Mouse (Mus musculus) midbrain, embryonic 14.5 days (tissue): ENCODE measurements around the gene Evi2b. TPM values are rescaled to one million over a fixed set of nuclear protein-coding genes. Genes with fewer than 3 reads are reported as not detected.

Source experiments
- ATAC-seq: fragments of 200-750 bp; cut with Nextera tagmentation; 2 replicates; pipeline ENCODE4 v1.8.0; 2017; ENCODE audit warnings: moderate number of reproducible peaks, moderate library complexity; ENCODE audit not compliant: low FRiP score, low TSS enrichment
- DNase-seq: peaks from one replicate; pipeline ENCODE4 v3.0.0-alpha.2; 2015
- H3K27ac ChIP-seq: fragments of 300-500 bp; sonication (generic); replicated peaks from 2 replicates; pipeline ENCODE4 v1.5.1; 2014; ENCODE audit warnings: mild to moderate bottlenecking, low read depth, low read length, moderate library complexity
- H3K27me3 ChIP-seq: fragments of 300-500 bp; sonication (generic); 2 replicates; pipeline ENCODE4 v1.6.1; 2014; ENCODE audit warnings: low read length, control low read depth, mixed read lengths; ENCODE audit not compliant: control insufficient read depth, insufficient read depth
- H3K36me3 ChIP-seq: fragments of 300-500 bp; sonication (generic); 2 replicates; pipeline ENCODE4 v1.6.1; 2014; ENCODE audit warnings: low read length, control low read depth; ENCODE audit not compliant: control insufficient read depth, insufficient read depth
- H3K4me1 ChIP-seq: fragments of 300-500 bp; sonication (generic); 2 replicates; pipeline ENCODE4 v1.6.1; 2014; ENCODE audit warnings: mild to moderate bottlenecking, antibody characterized with exemption, low read length, control low read depth; ENCODE audit not compliant: control insufficient read depth, insufficient read depth
- H3K4me2 ChIP-seq: fragments of 300-500 bp; sonication (generic); 2 replicates; pipeline ENCODE4 v1.6.1; 2014; ENCODE audit warnings: mild to moderate bottlenecking, low read length, moderate library complexity
- H3K4me3 ChIP-seq: fragments of 300-500 bp; sonication (generic); replicated peaks from 2 replicates; pipeline ENCODE4 v1.5.1; 2014; ENCODE audit warnings: low read depth, low read length
- H3K9ac ChIP-seq: fragments of 300-500 bp; sonication (generic); replicated peaks from 2 replicates; pipeline ENCODE4 v1.6.1; 2014; ENCODE audit warnings: mild to moderate bottlenecking, low read length, moderate library complexity
- H3K9me3 ChIP-seq: fragments of 300-500 bp; sonication (generic); 2 replicates; pipeline ENCODE4 v1.6.1; 2016; ENCODE audit warnings: low read length, control low read depth, mixed read lengths; ENCODE audit not compliant: control insufficient read depth
- WGBS: fragments of 180-500 bp; shearing (Covaris S2); extraction: QIAGEN DNeasy Blood & Tissue Kit; methylation state at CpG from one replicate; pipeline ENCODE4 v1.1.7; 2014; 5-methylcytosine and 5-hydroxymethylcytosine counted together
- polyA plus RNA-seq: library from polyadenylated mRNA; unstranded; fragments of >200 nt; fragmentation: Nextera tagmentation; extraction: Ambion mirVana; gene quantifications from 2 replicates; pipeline ENCODE4 v1.2.1, GENCODE M21; 2014

Gene Evi2b
- polyA plus RNA-seq, 1 experiment from 2014 or later = not detected

DNA sequence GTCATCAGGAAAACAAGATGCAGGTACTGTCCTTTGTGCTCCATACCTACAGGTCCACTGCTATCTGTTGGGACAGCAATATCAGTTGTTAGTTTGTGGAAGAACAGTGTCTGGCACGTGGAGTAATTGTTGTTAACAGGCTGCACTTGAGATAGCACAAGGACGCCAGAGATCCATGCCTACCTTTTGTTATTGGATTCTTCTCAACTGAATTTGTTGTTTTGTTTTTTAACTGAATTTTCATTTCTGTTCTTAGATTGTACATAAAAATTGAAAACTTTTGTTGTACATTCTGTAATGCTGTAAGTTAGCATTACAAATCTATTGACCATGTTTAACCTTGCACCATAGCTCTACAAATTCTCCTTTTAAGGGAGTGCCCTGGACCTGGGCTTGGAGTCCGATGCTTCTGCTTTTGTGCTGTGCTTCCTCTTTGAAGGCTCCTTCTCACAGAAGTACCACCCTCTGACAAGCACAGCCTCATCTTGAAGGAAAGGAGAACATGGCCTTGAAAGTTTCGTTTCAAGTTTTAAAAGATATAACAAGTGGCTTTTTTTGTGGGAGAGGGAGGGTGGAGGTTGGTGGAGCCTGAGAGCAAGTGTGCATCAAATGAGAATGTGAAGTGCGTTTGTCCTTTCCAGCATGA lies 4.3 kb upstream of the Evi2b start:
- H3K4me3 ChIP-seq = no peak overlapping the region
- no peaks in the 10 kb centered on the region for H3K9me3 ChIP-seq
- no peak overlapping the region for H3K27ac ChIP-seq
- H3K4me2 ChIP-seq = no peak overlapping the region
- no peaks in the 10 kb centered on the region for H3K4me1 ChIP-seq
- H3K36me3 ChIP-seq = 0 out of 2 replicates have a peak, but pooled peaks cover 15% of the 10 kb centered on the region
- no peak for DNase-seq
- H3K27me3 ChIP-seq = no peaks in the 10 kb centered on the region
- H3K9ac ChIP-seq = no peak overlapping the region
- WGBS = 93% methylated on average over 5 of the region's 5 CpGs
- no peak for ATAC-seq

DNA sequence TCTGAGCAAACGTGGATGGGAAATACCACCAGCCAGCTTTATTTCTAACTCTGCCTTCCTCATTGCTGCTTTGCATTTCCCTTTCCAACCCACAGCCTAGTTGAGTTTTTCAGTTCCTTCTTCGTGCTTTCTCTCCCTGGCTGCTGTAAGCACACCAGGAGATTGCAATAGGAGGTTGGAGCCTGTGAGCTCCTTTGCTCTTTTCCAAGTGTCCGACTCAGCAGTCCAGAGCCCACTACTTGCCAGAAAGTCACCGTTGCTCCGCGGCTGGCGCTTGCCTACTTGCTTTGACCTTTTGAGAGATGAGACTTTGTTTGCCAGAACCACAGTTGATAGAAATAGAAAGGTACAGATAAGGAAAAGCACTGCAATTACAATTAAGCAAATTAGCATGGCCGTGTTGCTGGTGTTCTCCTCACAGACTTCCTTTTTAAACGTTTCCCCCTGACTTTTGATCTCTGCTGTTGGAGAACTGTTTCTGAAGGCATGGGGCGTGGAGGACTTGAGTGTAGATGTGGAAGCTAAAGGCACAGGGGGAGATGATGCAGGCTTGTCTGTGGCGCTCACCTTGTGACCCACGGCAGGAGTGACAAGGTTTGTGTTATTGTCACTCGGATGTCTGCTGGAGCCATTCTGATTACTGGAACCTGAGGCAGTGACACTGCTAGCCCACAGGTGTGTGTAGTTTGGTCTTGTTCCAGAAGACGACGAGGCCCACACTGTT lies 3.6 kb upstream of the Evi2b start:
- H3K27me3 ChIP-seq = no peaks in the 10 kb centered on the region
- H3K4me1 ChIP-seq = no peaks in the 10 kb centered on the region
- no peak overlapping the region for H3K4me2 ChIP-seq
- no peak for ATAC-seq
- H3K9me3 ChIP-seq = no peaks in the 10 kb centered on the region
- no peak overlapping the region for H3K27ac ChIP-seq
- H3K36me3 ChIP-seq = 0 out of 2 replicates have a peak, but pooled peaks cover 15% of the 10 kb centered on the region
- H3K9ac ChIP-seq = no peak overlapping the region
- no peak overlapping the region for H3K4me3 ChIP-seq
- DNase-seq = no peak
- 88% methylated on average over 15 of the region's 15 CpGs for WGBS

GRCm38 (mm10) chr11:79526549-79526948 lies 3.0 kb upstream of the Evi2b start:
- WGBS = 94% methylated on average over 3 of the region's 3 CpGs
- H3K27me3 ChIP-seq = no peaks in the 10 kb centered on the region
- no peak overlapping the region for H3K4me2 ChIP-seq
- H3K27ac ChIP-seq = no peak overlapping the region
- no peak for DNase-seq
- no peaks in the 10 kb centered on the region for H3K4me1 ChIP-seq
- ATAC-seq = no peak
- H3K9me3 ChIP-seq = no peaks in the 10 kb centered on the region
- no peak overlapping the region for H3K4me3 ChIP-seq
- no peak overlapping the region for H3K9ac ChIP-seq
- 0 out of 2 replicates have a peak, but pooled peaks cover 15% of the 10 kb centered on the region for H3K36me3 ChIP-seq

DNA sequence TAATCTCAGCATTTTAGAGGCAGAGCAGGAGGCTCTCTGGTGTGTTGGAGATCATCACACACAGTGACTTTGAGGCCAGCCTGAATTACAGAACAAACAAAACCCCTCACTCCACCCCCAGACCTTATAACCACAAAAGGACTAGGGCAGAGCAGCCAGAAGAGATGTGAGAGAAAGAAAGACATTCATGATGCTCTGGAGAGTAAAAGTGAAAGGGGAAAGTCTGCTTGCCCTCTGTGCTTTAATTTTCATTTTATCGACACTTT lies 681 bp upstream of the Evi2b start:
- DNase-seq (no peak), ATAC-seq (no peak)
- Histone ChIP-seq H3K9me3 (no peaks in the 10 kb centered on the region), H3K27me3 (no peaks in the 10 kb centered on the region), H3K9ac (no peak overlapping the region), H3K4me2 (no peak overlapping the region), H3K4me1 (no peaks in the 10 kb centered on the region), H3K4me3 (no peak overlapping the region), H3K27ac (no peak overlapping the region), H3K36me3 (0 out of 2 replicates have a peak, but pooled peaks cover 10% of the 10 kb centered on the region)
- 95% methylated on average over 1 of the region's 1 CpGs for WGBS

DNA sequence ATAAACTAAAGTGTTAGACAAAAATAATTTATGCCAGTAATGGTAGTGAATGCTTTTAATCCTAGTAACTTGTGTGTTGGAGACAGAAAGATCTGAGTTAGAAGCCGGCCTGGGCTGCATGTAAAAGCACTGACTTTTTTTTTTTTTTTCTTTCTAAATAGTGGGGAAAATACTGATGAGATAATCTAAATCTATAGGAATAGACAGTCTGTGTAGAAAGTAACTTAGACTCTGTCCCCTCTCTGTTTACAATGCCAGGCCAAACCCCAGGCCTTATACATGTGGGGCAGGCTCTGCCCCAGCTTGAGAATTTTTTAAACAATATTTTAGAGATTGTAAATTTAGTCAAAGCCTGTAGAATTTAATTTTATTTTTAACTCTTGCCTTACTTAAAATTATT lies 618 bp downstream of the Evi2b start:
- Histone ChIP-seq H3K36me3 (0 out of 2 replicates have a peak, but pooled peaks cover 4% of the 10 kb centered on the region), H3K27me3 (no peaks in the 10 kb centered on the region), H3K4me2 (no peak overlapping the region), H3K4me3 (no peak overlapping the region), H3K4me1 (no peaks in the 10 kb centered on the region), H3K9ac (no peak overlapping the region), H3K27ac (no peak overlapping the region), H3K9me3 (no peaks in the 10 kb centered on the region)
- ATAC-seq = no peak
- 77% methylated on average over 1 of the region's 1 CpGs for WGBS
- no peak for DNase-seq

- Histone ChIP-seq H3K27ac (no peak overlapping the region), H3K9ac (no peak overlapping the region), H3K4me2 (no peak overlapping the region), H3K27me3 (no peaks in the 10 kb centered on the region), H3K36me3 (no peaks in the 10 kb centered on the region), H3K4me1 (no peaks in the 10 kb centered on the region), H3K4me3 (no peak overlapping the region), H3K9me3 (no peaks in the 10 kb centered on the region)
- no peak for DNase-seq
- no peak for ATAC-seq
Measured at GRCm38 (mm10) chr11:79521930-79522329, 1.6 kb downstream of the Evi2b start.

GRCm38 (mm10) chr11:79520772-79521171 lies 2.8 kb downstream of the Evi2b start:
- Histone ChIP-seq H3K4me2 (no peak overlapping the region), H3K27me3 (no peaks in the 10 kb centered on the region), H3K9ac (no peak overlapping the region), H3K9me3 (no peaks in the 10 kb centered on the region), H3K4me3 (no peak overlapping the region), H3K27ac (no peak overlapping the region), H3K36me3 (no peaks in the 10 kb centered on the region), H3K4me1 (no peaks in the 10 kb centered on the region)
- ATAC-seq = no peak
- DNase-seq = no peak

DNA sequence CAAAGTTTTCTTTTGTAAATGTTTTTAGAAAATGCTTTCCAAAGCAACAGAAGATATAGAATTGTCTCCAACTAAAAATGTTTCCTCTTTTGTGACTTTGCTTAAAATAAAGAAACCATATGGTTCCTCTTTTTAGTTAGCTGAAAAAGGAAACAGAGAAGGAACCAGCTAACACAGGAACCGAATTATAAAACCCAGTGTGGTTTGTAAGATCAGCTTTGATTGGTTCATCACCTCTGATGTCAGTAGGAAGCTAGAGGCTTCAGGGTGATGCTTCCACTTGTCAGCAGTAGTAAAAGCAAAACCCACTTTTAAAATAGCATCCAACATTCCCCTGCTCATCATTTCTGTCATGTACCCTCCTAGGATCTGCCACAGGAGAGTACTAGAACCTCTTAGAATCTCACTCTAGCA lies 3.7 kb downstream of the Evi2b start:
- H3K27me3 ChIP-seq = no peaks in the 10 kb centered on the region
- DNase-seq = no peak
- no peak overlapping the region for H3K9ac ChIP-seq
- ATAC-seq = no peak
- H3K4me3 ChIP-seq = no peak overlapping the region
- no peak overlapping the region for H3K27ac ChIP-seq
- H3K36me3 ChIP-seq = no peaks in the 10 kb centered on the region
- H3K9me3 ChIP-seq = no peaks in the 10 kb centered on the region
- no peaks in the 10 kb centered on the region for H3K4me1 ChIP-seq
- WGBS = 76% methylated on average over 1 of the region's 1 CpGs
- no peak overlapping the region for H3K4me2 ChIP-seq

GRCm38 (mm10) chr11:79519299-79519698 lies 4.3 kb downstream of the Evi2b start:
- no peaks in the 10 kb centered on the region for H3K36me3 ChIP-seq
- WGBS = 91% methylated on average over 6 of the region's 6 CpGs
- no peak overlapping the region for H3K4me3 ChIP-seq
- H3K27ac ChIP-seq = no peak overlapping the region
- no peaks in the 10 kb centered on the region for H3K4me1 ChIP-seq
- no peak overlapping the region for H3K9ac ChIP-seq
- ATAC-seq (no peak), DNase-seq (no peak)
- no peaks in the 10 kb centered on the region for H3K9me3 ChIP-seq
- H3K27me3 ChIP-seq = no peaks in the 10 kb centered on the region
- no peak overlapping the region for H3K4me2 ChIP-seq
